Mouse (Mus musculus): ENCODE results near the gene Ccm2.

Gene Ccm2

GRCm38 (mm10) chr11:6601649-6602480 lies 55.2 kb downstream of the Ccm2 start:
- DNase-seq (ENCODE audit: inconsistent age in 2 of 2, low spot score in 1 of 2) = peak; percentile 9 to 24

GRCm38 (mm10) chr11:6602662-6603061 lies 56.0 kb downstream of the Ccm2 start:
- DNase-seq (ENCODE audit: inconsistent age in 2 of 2, low spot score in 1 of 2) = peak; percentile 12 to 31

- DNase-seq (ENCODE audit: inconsistent age in 2 of 2, low spot score in 1 of 2) = peak in 1 of 2 experiments; percentile 23
Measured at GRCm38 (mm10) chr11:6603224-6603623, 56.5 kb downstream of the Ccm2 start.

- DNase-seq (ENCODE audit: inconsistent age in 2 of 2, low spot score in 1 of 2) = peak; percentile 44 to 71
Measured at GRCm38 (mm10) chr11:6603887-6604603, 57.4 kb downstream of the Ccm2 start.

- no peak for DNase-seq (ENCODE audit: inconsistent age in 2 of 2, low spot score in 1 of 2)
Measured at GRCm38 (mm10) chr11:6604604-6604936, 57.9 kb downstream of the Ccm2 start.

GRCm38 (mm10) chr11:6605021-6605481 lies 58.4 kb downstream of the Ccm2 start:
- peak; percentile 11 to 49 for DNase-seq (ENCODE audit: inconsistent age in 2 of 2, low spot score in 1 of 2)

GRCm38 (mm10) chr11:6605491-6606399 lies 59.1 kb downstream of the Ccm2 start, which contains the start of gene Nacad:
Gene Nacad, minus strand, starts transcription at chr11:6606053.
- peak; percentile 36 to 53 for DNase-seq (ENCODE audit: inconsistent age in 2 of 2, low spot score in 1 of 2)

- no peak for DNase-seq (ENCODE audit: inconsistent age in 2 of 2, low spot score in 1 of 2)
Measured at GRCm38 (mm10) chr11:6615250-6616205, 68.8 kb downstream of the Ccm2 start.

GRCm38 (mm10) chr11:6623704-6624103 lies 77.0 kb downstream of the Ccm2 start:
- DNase-seq (ENCODE audit: inconsistent age in 2 of 2, low spot score in 1 of 2) = no peak

GRCm38 (mm10) chr11:6624619-6625382 lies 78.1 kb downstream of the Ccm2 start:
- no peak for DNase-seq (ENCODE audit: inconsistent age in 2 of 2, low spot score in 1 of 2)

GRCm38 (mm10) chr11:6625478-6626387 lies 79.0 kb downstream of the Ccm2 start, which contains the start of gene Tbrg4:
Gene Tbrg4, minus strand, starts transcription at chr11:6626067.
- peak; percentile 95 to 98 for DNase-seq (ENCODE audit: inconsistent age in 2 of 2, low spot score in 1 of 2)

- no peak for DNase-seq (ENCODE audit: inconsistent age in 2 of 2, low spot score in 1 of 2)
Measured at GRCm38 (mm10) chr11:6626388-6626772, 79.7 kb downstream of the Ccm2 start.

- DNase-seq (ENCODE audit: inconsistent age in 2 of 2, low spot score in 1 of 2) = no peak
Measured at GRCm38 (mm10) chr11:6627731-6628130, 81.0 kb downstream of the Ccm2 start.

- DNase-seq (ENCODE audit: inconsistent age in 2 of 2, low spot score in 1 of 2) = peak; percentile 52 to 83
Measured at GRCm38 (mm10) chr11:6628568-6628967, 81.9 kb downstream of the Ccm2 start.

- DNase-seq (ENCODE audit: inconsistent age in 2 of 2, low spot score in 1 of 2) = peak in 1 of 2 experiments; percentile 55
Measured at GRCm38 (mm10) chr11:6629655-6630054, 83.0 kb downstream of the Ccm2 start.

- no peak for DNase-seq (ENCODE audit: inconsistent age in 2 of 2, low spot score in 1 of 2)
Measured at GRCm38 (mm10) chr11:6636150-6636549, 89.5 kb downstream of the Ccm2 start.

GRCm38 (mm10) chr11:6638537-6638936 lies 91.8 kb downstream of the Ccm2 start, which contains the start of gene Wap:
Gene Wap, minus strand, starts transcription at chr11:6638637.
- DNase-seq (ENCODE audit: inconsistent age in 2 of 2, low spot score in 1 of 2) = no peak

GRCm38 (mm10) chr11:6639072-6639471 lies 92.4 kb downstream of the Ccm2 start:
- no peak for DNase-seq (ENCODE audit: inconsistent age in 2 of 2, low spot score in 1 of 2)

Data from adrenal gland, adult (tissue).